Mouse (Mus musculus) lung, postnatal 0 days (tissue): ENCODE measurements around the gene Gpc5. TPM values are rescaled to one million over a fixed set of nuclear protein-coding genes. Genes with fewer than 3 reads are reported as not detected.

Source experiments
- ATAC-seq: fragments of 200-750 bp; cut with Nextera tagmentation; 2 replicates; pipeline ENCODE4 v1.8.0; 2017; ENCODE audit warnings: moderate library complexity
- DNase-seq: peaks from one replicate; pipeline ENCODE4 v3.0.0-alpha.2; 2016; ENCODE audit warnings: low spot score
- H3K27ac ChIP-seq: fragments of 300-500 bp; sonication (generic); 2 replicates; pipeline ENCODE4 v1.5.1; 2014; ENCODE audit warnings: antibody characterized with exemption, mild to moderate bottlenecking, low read length, mixed read lengths
- H3K27me3 ChIP-seq: fragments of 300-500 bp; sonication (generic); replicated peaks from 2 replicates; pipeline ENCODE4 v1.6.1; 2014; ENCODE audit warnings: low read length, mixed read lengths; ENCODE audit not compliant: insufficient read depth
- H3K36me3 ChIP-seq: fragments of 300-500 bp; sonication (generic); 2 replicates; pipeline ENCODE4 v1.6.1; 2014; ENCODE audit warnings: low read length, mixed read lengths; ENCODE audit not compliant: insufficient read depth
- H3K4me1 ChIP-seq: fragments of 300-500 bp; sonication (generic); 2 replicates; pipeline ENCODE4 v1.6.1; 2014; ENCODE audit warnings: antibody characterized with exemption, low read depth, low read length, mixed read lengths; ENCODE audit not compliant: insufficient read depth
- H3K4me2 ChIP-seq: fragments of 300-500 bp; sonication (generic); replicated peaks from 2 replicates; pipeline ENCODE4 v1.6.1; 2014; ENCODE audit warnings: low read depth, mild to moderate bottlenecking, low read length, moderate library complexity, mixed read lengths
- H3K4me3 ChIP-seq: fragments of 300-500 bp; sonication (generic); 2 replicates; pipeline ENCODE4 v1.5.1; 2014; ENCODE audit warnings: low read depth, low read length
- H3K9ac ChIP-seq: fragments of 300-500 bp; sonication (generic); replicated peaks from 2 replicates; pipeline ENCODE4 v1.6.1; 2014; ENCODE audit warnings: low read depth, mild to moderate bottlenecking
- H3K9me3 ChIP-seq: fragments of 300-500 bp; sonication (generic); 2 replicates; pipeline ENCODE4 v1.6.1; 2016; ENCODE audit warnings: low read length, mixed read lengths
- CTCF ChIP-seq: IDR thresholded peaks from 2 replicates; pipeline ENCODE4 v1.5.1; 2016; ENCODE audit warnings: antibody characterized with exemption, mild to moderate bottlenecking
- EP300 ChIP-seq: IDR thresholded peaks from 2 replicates; pipeline ENCODE4 v1.6.1; 2016; ENCODE audit warnings: antibody characterized with exemption, mild to moderate bottlenecking, control low read depth
- WGBS: fragments of 180-500 bp; shearing (Covaris S2); extraction: QIAGEN DNeasy Blood & Tissue Kit; methylation state at CpG from one replicate; pipeline ENCODE4 v1.1.7; 2014; 5-methylcytosine and 5-hydroxymethylcytosine counted together
- polyA plus RNA-seq: library from polyadenylated mRNA; unstranded; fragments of >200 nt; fragmentation: Nextera tagmentation; extraction: Ambion mirVana; gene quantifications from 2 replicates; pipeline ENCODE4 v1.2.1, GENCODE M21; 2015

Gene Gpc5
- polyA plus RNA-seq, 1 experiment from 2014 or later: 0.16 TPM

DNA sequence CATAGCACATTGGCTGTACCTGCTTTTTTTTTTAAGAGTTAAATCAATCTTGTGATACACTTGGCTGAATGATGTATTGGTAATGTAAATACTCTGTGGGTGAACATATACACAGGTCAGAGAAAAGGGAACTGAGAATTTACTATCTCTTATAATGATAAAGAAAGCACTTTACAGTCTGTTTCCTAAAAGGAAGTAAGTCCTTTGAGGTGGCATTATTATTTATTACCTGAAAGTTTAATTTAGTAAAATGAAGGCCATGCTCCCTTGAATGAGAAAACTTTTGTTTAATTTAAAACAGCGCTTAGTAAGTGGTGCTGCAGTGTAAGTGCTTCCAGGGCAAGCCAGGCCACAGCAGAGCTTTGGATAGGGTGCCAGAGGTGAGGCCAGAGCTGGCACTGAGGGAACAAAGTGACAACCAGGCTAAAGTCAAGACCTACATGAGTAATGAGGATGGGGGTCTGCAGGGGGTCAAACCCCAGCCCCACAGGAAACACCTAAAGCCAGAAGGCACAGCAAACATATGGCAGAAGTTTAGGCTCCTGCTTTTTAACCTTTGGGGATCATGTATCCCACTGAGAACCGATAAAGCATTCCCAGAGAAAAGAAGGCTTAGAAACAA, 315.4 kb downstream of the Gpc5 start:
- Histone ChIP-seq H3K4me3 (no peak overlapping the region), H3K9me3 (no peaks in the 10 kb centered on the region), H3K27me3 (no peaks in the 10 kb centered on the region), H3K9ac (no peak overlapping the region), H3K4me1 (no peaks in the 10 kb centered on the region), H3K4me2 (no peak overlapping the region), H3K36me3 (no peaks in the 10 kb centered on the region), H3K27ac (no peak overlapping the region)
- DNase-seq (no peak), ATAC-seq (no peak)
- 37% methylated on average over 2 of the region's 2 CpGs for WGBS
- TF ChIP-seq EP300 (no peak), CTCF (no peak)

DNA sequence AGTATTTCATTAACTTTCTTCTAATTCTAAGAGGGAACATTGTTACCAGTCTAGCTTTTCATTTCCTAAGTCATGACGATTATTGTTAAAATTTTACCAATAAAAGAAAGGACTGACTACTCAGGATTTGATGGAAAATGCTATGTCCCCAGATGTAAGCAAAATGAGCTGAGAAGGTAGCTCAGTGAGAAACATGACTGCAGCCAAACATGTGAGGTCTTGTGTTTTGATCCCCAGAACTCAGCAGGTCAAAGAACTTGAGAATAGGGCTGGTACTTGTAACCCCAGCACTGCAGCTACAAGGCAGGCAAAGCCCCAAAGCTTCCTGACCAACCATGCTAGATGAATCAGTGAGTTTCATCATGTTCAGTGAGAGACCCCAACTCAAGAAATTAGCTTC, 318.9 kb downstream of the Gpc5 start:
- Histone ChIP-seq H3K4me2 (no peak overlapping the region), H3K27ac (no peak overlapping the region), H3K27me3 (no peaks in the 10 kb centered on the region), H3K4me3 (no peak overlapping the region), H3K36me3 (no peaks in the 10 kb centered on the region), H3K9me3 (no peaks in the 10 kb centered on the region), H3K9ac (no peak overlapping the region), H3K4me1 (no peaks in the 10 kb centered on the region)
- no peak for DNase-seq
- 90% methylated on average over 1 of the region's 1 CpGs for whole genome bisulfite sequencing
- no peak for ATAC-seq
- TF ChIP-seq EP300: no peak
- no peak for TF ChIP-seq CTCF

DNA sequence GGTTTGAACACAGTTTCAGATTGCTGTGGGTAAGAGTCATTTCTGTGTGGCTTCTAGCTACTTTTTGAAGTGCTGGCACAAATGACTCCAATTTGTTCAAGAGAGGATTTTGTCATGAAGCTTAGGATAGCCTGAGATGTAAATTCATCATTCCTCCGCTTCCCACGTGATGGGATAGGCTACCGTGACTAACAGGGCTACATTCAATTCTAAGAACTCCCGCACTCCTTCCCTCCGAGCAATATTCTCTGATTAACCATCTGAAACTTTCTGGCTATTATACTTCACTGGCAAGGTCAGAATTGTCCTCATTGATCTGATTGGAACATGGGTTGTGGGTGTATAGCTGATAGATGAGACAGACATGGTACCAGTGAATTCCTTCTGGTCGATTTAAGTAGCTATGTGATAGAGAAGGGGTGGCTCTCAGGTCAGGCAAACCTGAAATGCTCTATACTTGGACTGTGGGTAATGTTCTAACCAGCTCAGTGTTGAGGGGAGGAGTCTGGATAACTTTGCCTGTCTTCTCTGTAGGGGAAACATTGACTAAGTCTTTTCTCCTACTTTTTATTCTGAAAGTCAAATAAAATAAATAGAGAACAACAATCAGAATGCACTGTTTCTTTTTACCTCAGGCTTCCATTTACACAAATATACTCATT, 319.6 kb downstream of the Gpc5 start:
- Histone ChIP-seq H3K27ac (no peak overlapping the region), H3K36me3 (no peaks in the 10 kb centered on the region), H3K9ac (no peak overlapping the region), H3K9me3 (no peaks in the 10 kb centered on the region), H3K4me2 (no peak overlapping the region), H3K4me3 (no peak overlapping the region), H3K4me1 (no peaks in the 10 kb centered on the region), H3K27me3 (no peaks in the 10 kb centered on the region)
- DNase-seq: no peak
- TF ChIP-seq EP300: no peak
- no peak for TF ChIP-seq CTCF
- ATAC-seq: no peak
- 76% methylated on average over 6 of the region's 6 CpGs for WGBS

DNA sequence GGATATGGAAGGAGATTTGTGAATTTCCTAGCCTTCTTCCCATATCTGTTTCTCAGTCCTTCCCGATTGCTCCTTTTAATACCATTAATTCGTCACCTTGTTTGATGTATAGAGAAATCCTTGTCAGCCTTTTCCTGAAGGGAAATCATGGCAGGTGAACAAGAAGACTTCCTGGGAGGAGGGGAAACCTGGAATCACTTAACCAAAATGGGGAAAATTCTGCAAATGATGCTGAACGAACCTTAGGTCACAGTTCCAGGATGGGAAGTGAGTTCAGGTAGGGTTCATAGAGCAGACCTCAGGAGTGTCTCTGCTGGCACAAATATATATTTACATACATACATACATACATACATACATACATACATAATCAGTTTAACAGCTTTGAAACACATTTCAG, 320.8 kb downstream of the Gpc5 start:
- WGBS: 58% methylated on average over 3 of the region's 3 CpGs
- TF ChIP-seq CTCF (no peak), EP300 (no peak)
- no peaks in the 10 kb centered on the region for H3K4me1 ChIP-seq
- H3K4me2 ChIP-seq: no peak overlapping the region
- H3K36me3 ChIP-seq: no peaks in the 10 kb centered on the region
- no peak overlapping the region for H3K4me3 ChIP-seq
- no peak overlapping the region for H3K27ac ChIP-seq
- ATAC-seq (no peak), DNase-seq (no peak)
- H3K27me3 ChIP-seq: no peaks in the 10 kb centered on the region
- no peak overlapping the region for H3K9ac ChIP-seq
- no peaks in the 10 kb centered on the region for H3K9me3 ChIP-seq

DNA sequence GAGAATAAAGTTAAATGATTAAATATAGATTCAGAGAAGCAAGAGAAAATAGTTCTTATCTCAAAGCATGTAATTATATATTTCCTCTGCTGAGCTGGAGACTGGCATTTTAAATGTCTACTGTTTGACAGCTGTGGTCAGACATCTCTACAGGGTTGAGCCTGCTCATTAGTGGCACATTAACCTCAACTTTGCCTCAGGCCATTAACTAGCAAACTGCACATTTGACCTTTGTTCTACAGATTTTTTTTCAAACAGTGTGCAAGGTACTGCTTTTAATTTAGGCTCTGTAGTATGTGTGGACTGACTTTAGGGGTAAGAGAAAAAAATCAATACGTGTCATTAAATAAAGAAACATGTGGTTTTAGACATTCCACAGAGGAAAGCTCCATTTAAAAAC, 321.4 kb downstream of the Gpc5 start:
- H3K9ac ChIP-seq: no peak overlapping the region
- ATAC-seq (no peak), DNase-seq (no peak)
- H3K27ac ChIP-seq: no peak overlapping the region
- TF ChIP-seq EP300: no peak
- no peak for TF ChIP-seq CTCF
- H3K36me3 ChIP-seq: no peaks in the 10 kb centered on the region
- H3K9me3 ChIP-seq: no peaks in the 10 kb centered on the region
- 78% methylated on average over 1 of the region's 1 CpGs for WGBS
- no peaks in the 10 kb centered on the region for H3K27me3 ChIP-seq
- H3K4me3 ChIP-seq: no peak overlapping the region
- H3K4me2 ChIP-seq: no peak overlapping the region
- no peaks in the 10 kb centered on the region for H3K4me1 ChIP-seq

DNA sequence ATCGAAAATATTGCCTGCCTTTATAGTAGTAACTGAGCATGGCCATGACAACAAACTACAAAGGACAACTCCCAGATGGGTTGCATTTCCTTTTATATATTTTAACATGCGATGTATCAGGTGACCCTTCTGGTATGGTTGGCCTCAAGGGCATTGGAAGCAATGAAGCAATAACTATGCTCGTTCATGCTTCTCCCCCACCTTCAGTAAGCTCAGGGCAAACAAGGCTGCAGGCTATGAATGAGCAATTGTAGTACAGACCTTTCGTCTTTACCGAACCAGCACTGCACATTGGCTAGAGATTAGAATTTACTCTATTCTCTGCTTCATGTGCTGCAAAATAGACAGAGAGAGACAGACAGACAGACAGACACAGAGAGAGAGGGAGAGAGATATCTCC, 322.5 kb downstream of the Gpc5 start:
- no peaks in the 10 kb centered on the region for H3K9me3 ChIP-seq
- no peak overlapping the region for H3K27ac ChIP-seq
- WGBS: 74% methylated on average over 5 of the region's 5 CpGs
- no peak overlapping the region for H3K4me3 ChIP-seq
- H3K4me1 ChIP-seq: no peaks in the 10 kb centered on the region
- DNase-seq (no peak), ATAC-seq (no peak)
- H3K36me3 ChIP-seq: no peaks in the 10 kb centered on the region
- no peak overlapping the region for H3K9ac ChIP-seq
- no peak overlapping the region for H3K4me2 ChIP-seq
- no peaks in the 10 kb centered on the region for H3K27me3 ChIP-seq
- no peak for TF ChIP-seq EP300
- no peak for TF ChIP-seq CTCF
